Mouse (Mus musculus) cerebellum, adult 2 months (tissue): ENCODE results near the gene Klc4.

Source experiments
- CTCF ChIP-seq: fragments of 200-500 bp; IDR thresholded peaks from 2 replicates; pipeline ENCODE4 v1.5.1; 2011; ENCODE audit warnings: low read depth, mild to moderate bottlenecking, control low read depth, low read length, moderate library complexity, borderline replicate concordance; ENCODE audit not compliant: insufficient read depth
- POLR2A ChIP-seq: fragments of 200-500 bp; IDR thresholded peaks from 2 replicates; pipeline ENCODE4 v1.6.1; 2011; ENCODE audit warnings: low read length, control low read depth, borderline replicate concordance; ENCODE audit not compliant: insufficient read depth

DNA sequence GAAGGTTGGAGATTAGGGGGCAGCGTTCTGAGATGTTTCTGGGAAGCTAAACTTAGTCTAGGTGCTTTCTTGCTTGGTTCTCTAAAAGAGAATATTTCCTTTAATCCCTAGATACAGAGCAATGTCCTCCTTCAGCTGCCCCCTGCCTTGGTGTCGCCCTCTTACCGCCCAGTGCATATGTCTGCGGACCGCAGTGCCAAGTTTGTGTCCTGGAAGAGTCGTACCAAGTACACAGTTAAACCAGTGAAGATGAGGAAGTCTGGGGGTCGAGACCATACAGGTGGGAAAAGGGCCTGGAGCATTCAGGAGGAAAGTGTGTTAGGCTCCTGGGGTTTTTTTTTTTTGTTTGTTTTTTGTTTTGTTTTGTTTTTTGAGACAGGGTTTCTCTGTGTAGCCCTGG lies 1.5 kb upstream of the Klc4 start:
- TF ChIP-seq CTCF (no peak), POLR2A (no peak)
